Mouse (Mus musculus) limb, embryonic 11.5 days (tissue): ENCODE measurements around the gene 2410004B18Rik. TPM values are rescaled to one million over a fixed set of nuclear protein-coding genes. Genes with fewer than 3 reads are reported as not detected.

ENCODE experiments used
- ATAC-seq: fragments of 200-750 bp; cut with Nextera tagmentation; 2 replicates; pipeline ENCODE4 v1.8.0; 2017; ENCODE audit warnings: low read depth; ENCODE audit not compliant: insufficient number of reproducible peaks, low FRiP score, low TSS enrichment
- DNase-seq: peaks from one replicate; pipeline ENCODE4 v3.0.0-alpha.2; 2015; ENCODE audit warnings: low spot score
- H3K27ac ChIP-seq: fragments of 300-500 bp; sonication (generic); replicated peaks from 2 replicates; pipeline ENCODE4 v1.5.1; 2014; ENCODE audit warnings: low read depth, mild to moderate bottlenecking, low read length
- H3K27me3 ChIP-seq: fragments of 300-500 bp; sonication (generic); 2 replicates; pipeline ENCODE4 v1.6.1; 2014; ENCODE audit warnings: mild to moderate bottlenecking, low read length, mixed read lengths; ENCODE audit not compliant: control insufficient read depth, insufficient read depth
- H3K36me3 ChIP-seq: fragments of 300-500 bp; sonication (generic); 2 replicates; pipeline ENCODE4 v1.6.1; 2014; ENCODE audit warnings: mild to moderate bottlenecking, low read length, moderate library complexity, mixed read lengths; ENCODE audit not compliant: control insufficient read depth, insufficient read depth
- H3K4me1 ChIP-seq: fragments of 300-500 bp; sonication (generic); 2 replicates; pipeline ENCODE4 v1.6.1; 2014; ENCODE audit warnings: low read length, mixed read lengths; ENCODE audit not compliant: control insufficient read depth, insufficient read depth
- H3K4me2 ChIP-seq: fragments of 300-500 bp; sonication (generic); 2 replicates; pipeline ENCODE4 v1.6.1; 2014; ENCODE audit warnings: low read depth, mild to moderate bottlenecking, moderate library complexity; ENCODE audit not compliant: severe bottlenecking
- H3K4me3 ChIP-seq: fragments of 300-500 bp; sonication (generic); 2 replicates; pipeline ENCODE4 v1.5.1; 2014; ENCODE audit warnings: low read depth, low read length
- H3K9ac ChIP-seq: fragments of 300-500 bp; sonication (generic); 2 replicates; pipeline ENCODE4 v1.6.1; 2014; ENCODE audit warnings: mild to moderate bottlenecking, low read length
- H3K9me3 ChIP-seq: fragments of 300-500 bp; sonication (generic); 2 replicates; pipeline ENCODE4 v1.6.1; 2016; ENCODE audit warnings: low read length; ENCODE audit not compliant: control insufficient read depth
- WGBS: fragments of 180-500 bp; shearing (Covaris S2); extraction: QIAGEN DNeasy Blood & Tissue Kit; methylation state at CpG from one replicate; pipeline ENCODE4 v1.1.7; 2014; 5-methylcytosine and 5-hydroxymethylcytosine counted together
- polyA plus RNA-seq: library from polyadenylated mRNA; unstranded; fragments of >200 nt; fragmentation: Nextera tagmentation; extraction: Ambion mirVana; gene quantifications from 2 replicates; pipeline ENCODE4 v1.2.1, GENCODE M21; 2014

Gene 2410004B18Rik
- polyA plus RNA-seq, 1 experiment from 2014 or later, result 61.3 TPM

- H3K27ac ChIP-seq, result 0 out of 2 replicates have a peak overlapping the region, but pooled peaks have one; percentile 70
- 57% methylated on average over 3 of the region's 3 CpGs for WGBS
Observed at GRCm38 (mm10) chr3:145922971-145923370, 14.8 kb upstream of the 2410004B18Rik start.

GRCm38 (mm10) chr3:145923874-145924577 lies 13.8 kb upstream of the 2410004B18Rik start:
- H3K27ac ChIP-seq, result peak overlapping the region; percentile 82
- no peaks in the 10 kb centered on the region for H3K36me3 ChIP-seq
- under 1% methylated on average over 58 of the region's 58 CpGs for WGBS
- DNase-seq, result peak; percentile 99
- peak overlapping the region; percentile 86 for H3K4me3 ChIP-seq
- peak overlapping the region; percentile 46 for H3K4me2 ChIP-seq
- no peaks in the 10 kb centered on the region for H3K27me3 ChIP-seq
- ATAC-seq, result peak; percentile 100
- H3K4me1 ChIP-seq, result peaks cover 4% of the 10 kb centered on the region
- H3K9me3 ChIP-seq, result no peaks in the 10 kb centered on the region
- peak overlapping the region; percentile 83 for H3K9ac ChIP-seq

More at GRCm38 (mm10) chr3:145922971-145923370, 14.8 kb upstream of the 2410004B18Rik start:
- H3K4me1 ChIP-seq, result peaks cover 4% of the 10 kb centered on the region
- H3K4me2 ChIP-seq, result no peak overlapping the region
- DNase-seq, result no peak
- H3K4me3 ChIP-seq, result no peak overlapping the region
- no peak overlapping the region for H3K9ac ChIP-seq
- H3K36me3 ChIP-seq, result no peaks in the 10 kb centered on the region
- H3K9me3 ChIP-seq, result no peaks in the 10 kb centered on the region
- ATAC-seq, result no peak
- H3K27me3 ChIP-seq, result no peaks in the 10 kb centered on the region

GRCm38 (mm10) chr3:145924649-145925337 lies 13.0 kb upstream of the 2410004B18Rik start:
- Histone ChIP-seq H3K4me1 (peaks cover 7% of the 10 kb centered on the region), H3K9me3 (no peaks in the 10 kb centered on the region), H3K9ac (peak overlapping the region; percentile 83), H3K4me3 (peak overlapping the region; percentile 86), H3K36me3 (no peaks in the 10 kb centered on the region), H3K27ac (peak overlapping the region; percentile 82), H3K4me2 (peak overlapping the region; percentile 46), H3K27me3 (no peaks in the 10 kb centered on the region)
- ATAC-seq, result peak; percentile 4; the same call in 1 of the 2 replicates
- peak; percentile 65 for DNase-seq
- 4% methylated on average over 38 of the region's 39 CpGs for WGBS

GRCm38 (mm10) chr3:145925506-145925905 lies 12.3 kb upstream of the 2410004B18Rik start:
- H3K36me3 ChIP-seq, result no peaks in the 10 kb centered on the region
- H3K27ac ChIP-seq, result no peak overlapping the region
- H3K4me2 ChIP-seq, result peak overlapping the region; percentile 46
- H3K4me3 ChIP-seq, result peak overlapping the region; percentile 86
- no peaks in the 10 kb centered on the region for H3K9me3 ChIP-seq
- H3K9ac ChIP-seq, result no peak overlapping the region
- DNase-seq (no peak), ATAC-seq (no peak)
- no peaks in the 10 kb centered on the region for H3K27me3 ChIP-seq
- peaks cover 7% of the 10 kb centered on the region for H3K4me1 ChIP-seq
- 74% methylated on average over 5 of the region's 5 CpGs for WGBS

GRCm38 (mm10) chr3:145929525-145930400 lies 8.1 kb upstream of the 2410004B18Rik start:
- 26% methylated on average over 7 of the region's 7 CpGs for WGBS
- H3K27me3 ChIP-seq, result no peaks in the 10 kb centered on the region
- H3K4me3 ChIP-seq, result no peak overlapping the region
- no peak overlapping the region for H3K27ac ChIP-seq
- H3K4me1 ChIP-seq, result peaks cover 7% of the 10 kb centered on the region
- DNase-seq (peak; percentile 31), ATAC-seq (no peak)
- no peak overlapping the region for H3K4me2 ChIP-seq
- no peaks in the 10 kb centered on the region for H3K9me3 ChIP-seq
- H3K36me3 ChIP-seq, result peaks cover 6% of the 10 kb centered on the region
- H3K9ac ChIP-seq, result no peak overlapping the region

GRCm38 (mm10) chr3:145933845-145934244 lies 4.0 kb upstream of the 2410004B18Rik start:
- Histone ChIP-seq H3K27me3 (no peaks in the 10 kb centered on the region), H3K4me1 (peaks cover 4% of the 10 kb centered on the region), H3K27ac (no peak overlapping the region), H3K4me2 (no peak overlapping the region), H3K36me3 (peaks cover 6% of the 10 kb centered on the region), H3K4me3 (no peak overlapping the region), H3K9ac (no peak overlapping the region), H3K9me3 (no peaks in the 10 kb centered on the region)
- WGBS, result 78% methylated on average over 9 of the region's 9 CpGs
- DNase-seq (no peak), ATAC-seq (no peak)

- peaks cover 3% of the 10 kb centered on the region for H3K36me3 ChIP-seq
- peak overlapping the region; percentile 87 for H3K9ac ChIP-seq
- no peaks in the 10 kb centered on the region for H3K9me3 ChIP-seq
- H3K27me3 ChIP-seq, result no peaks in the 10 kb centered on the region
- no peak overlapping the region for H3K27ac ChIP-seq
- WGBS, result 28% methylated on average over 38 of the region's 50 CpGs
- H3K4me1 ChIP-seq, result peaks cover 5% of the 10 kb centered on the region
- DNase-seq, result peak; percentile 40
- peak overlapping the region; percentile 68 for H3K4me2 ChIP-seq
- ATAC-seq, result no peak
- H3K4me3 ChIP-seq, result peak overlapping the region; percentile 94
Observed at GRCm38 (mm10) chr3:145938405-145939349, 863 bp downstream of the 2410004B18Rik start.
